Mouse (Mus musculus): ENCODE measurements at regions not wholly inside any gene's neighbourhood (a gene's known extent, or its start where the extent isn't known, plus 50 kb on each side); places are given as distances from the start of the nearest gene placed in this dataset.

DNA sequence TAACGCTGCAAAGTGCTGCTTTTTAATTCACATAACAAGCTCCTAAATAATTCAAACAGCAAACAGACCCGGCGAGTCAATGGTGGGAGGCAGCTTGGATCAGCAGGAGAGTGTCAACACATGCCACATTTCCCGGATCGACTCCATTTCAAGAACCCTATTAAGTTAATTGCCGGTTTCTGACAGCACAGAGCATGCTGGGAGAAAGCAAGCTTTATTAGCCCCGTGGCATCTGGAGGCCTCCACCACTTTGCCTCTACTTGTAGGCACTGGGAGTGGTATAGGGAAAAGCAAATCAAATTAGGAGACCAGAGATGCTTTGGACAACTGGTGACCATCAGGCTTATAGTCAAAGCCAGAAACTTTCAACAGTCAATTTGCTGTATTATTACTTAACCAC lies 188.5 kb downstream of the Emx2 start:
- no peak for DNase-seq (ENCODE audit: low read depth, low spot score)
- H3K36me3 ChIP-seq (ENCODE audit: control insufficient read depth in 1 of 2, insufficient read depth in 2 of 2, low read length in 2 of 2), result no peaks in the 10 kb centered on the region
- peaks cover 0 to 1% of the 10 kb centered on the region in 2 experiments; a peak in 1 of 4 replicates for H3K27me3 ChIP-seq (ENCODE audit: control insufficient read depth in 1 of 2, insufficient read depth in 2 of 2, low read length in 2 of 2)
- no peaks in the 10 kb centered on the region for H3K79me2 ChIP-seq (ENCODE audit: control insufficient read depth, insufficient read depth, low read length, poor library complexity)
- TF ChIP-seq USF1 (IDR thresholded peaks at IDR 0.05; ENCODE audit: low read depth, low read length) (no peak), MAFK (IDR thresholded peaks at IDR 0.05; ENCODE audit: borderline replicate concordance, low read depth, low read length) (no peak), MYC (IDR thresholded peaks at IDR 0.05; ENCODE audit: low read depth, low read length) (no peak), RCOR1 (IDR thresholded peaks at IDR 0.05; ENCODE audit: low read depth, low read length) (no peak), USF2 (IDR thresholded peaks at IDR 0.05; ENCODE audit: borderline replicate concordance in 1 of 2, insufficient read depth in 1 of 2, low read depth in 1 of 2, low read length in 2 of 2) (no peak), E2F4 (IDR thresholded peaks at IDR 0.05; ENCODE audit: borderline replicate concordance, low read depth, low read length) (no peak), NELFE (IDR thresholded peaks at IDR 0.05; ENCODE audit: low read depth, low read length) (no peak), POLR2AphosphoS2 (IDR thresholded peaks at IDR 0.05; ENCODE audit: low read length) (no peak), TAL1 (IDR thresholded peaks at IDR 0.05; ENCODE audit: low read length) (no peak), SMC3 (IDR thresholded peaks at IDR 0.05; ENCODE audit: low read depth, low read length) (no peak), CHD1 (IDR thresholded peaks at IDR 0.05; ENCODE audit: low read depth, low read length) (no peak), MAZ (IDR thresholded peaks at IDR 0.05; ENCODE audit: low read depth, low read length) (no peak), TCF12 (IDR thresholded peaks at IDR 0.05; ENCODE audit: low read depth, low read length) (no peak), ZKSCAN1 (IDR thresholded peaks at IDR 0.05; ENCODE audit: low read depth, low read length) (no peak)
- no peaks in the 10 kb centered on the region for H3K9me3 ChIP-seq (replicated peaks; ENCODE audit: insufficient read depth, low read length)
- no peak overlapping the region for H3K4me3 ChIP-seq (ENCODE audit: control insufficient read depth in 1 of 2, insufficient read depth in 1 of 2, low read depth in 2 of 2, low read length in 2 of 2)
- no peak overlapping the region for H3K27ac ChIP-seq (ENCODE audit: control insufficient read depth, low read depth, low read length)
- no peaks in the 10 kb centered on the region for H3K4me1 ChIP-seq (ENCODE audit: control insufficient read depth in 1 of 2, insufficient read depth in 2 of 2, low read length in 2 of 2)
- H3K9ac ChIP-seq (ENCODE audit: control insufficient read depth, low read depth, low read length, poor library complexity, severe bottlenecking), result no peak overlapping the region

DNA sequence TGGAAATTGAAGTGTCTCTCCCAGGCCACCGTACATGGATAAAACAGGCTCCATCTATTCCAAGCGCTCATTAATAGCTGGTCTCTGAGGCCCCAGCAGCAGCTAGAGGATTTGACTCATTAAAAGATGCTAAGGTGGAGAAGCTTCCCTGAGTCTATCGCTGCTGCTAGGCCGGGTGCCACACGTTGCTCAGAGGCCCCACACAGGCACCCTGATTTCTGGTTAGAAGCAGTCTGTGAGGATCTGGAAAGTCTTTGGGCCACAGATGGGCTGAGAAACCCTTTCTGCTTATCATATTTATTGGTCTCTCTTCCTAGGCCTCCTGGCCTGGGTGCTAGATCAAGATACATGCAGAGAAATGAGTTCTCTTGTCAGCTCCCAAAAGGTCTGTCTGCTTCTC lies 191.2 kb downstream of the Emx2 start:
- Histone ChIP-seq H3K4me1 (ENCODE audit: control insufficient read depth in 1 of 2, insufficient read depth in 2 of 2, low read length in 2 of 2) (no peaks in the 10 kb centered on the region), H3K9ac (ENCODE audit: control insufficient read depth, low read depth, low read length, poor library complexity, severe bottlenecking) (no peak overlapping the region), H3K79me2 (ENCODE audit: control insufficient read depth, insufficient read depth, low read length, poor library complexity) (no peaks in the 10 kb centered on the region), H3K27me3 (ENCODE audit: control insufficient read depth in 1 of 2, insufficient read depth in 2 of 2, low read length in 2 of 2) (peaks cover 0 to 1% of the 10 kb centered on the region in 2 experiments; a peak in 1 of 4 replicates), H3K36me3 (ENCODE audit: control insufficient read depth in 1 of 2, insufficient read depth in 2 of 2, low read length in 2 of 2) (no peaks in the 10 kb centered on the region), H3K27ac (ENCODE audit: control insufficient read depth, low read depth, low read length) (no peak overlapping the region), H3K9me3 (replicated peaks; ENCODE audit: insufficient read depth, low read length) (no peaks in the 10 kb centered on the region), H3K4me3 (ENCODE audit: control insufficient read depth in 1 of 2, insufficient read depth in 1 of 2, low read depth in 2 of 2, low read length in 2 of 2) (no peak overlapping the region)
- no peak for DNase-seq (ENCODE audit: low read depth, low spot score)
- TF ChIP-seq TAL1 (IDR thresholded peaks at IDR 0.05; ENCODE audit: low read length) (no peak), POLR2AphosphoS2 (IDR thresholded peaks at IDR 0.05; ENCODE audit: low read length) (no peak), MAFK (IDR thresholded peaks at IDR 0.05; ENCODE audit: borderline replicate concordance, low read depth, low read length) (no peak), ZMIZ1 (IDR thresholded peaks at IDR 0.05; ENCODE audit: low read depth, low read length) (no peak), NRF1 (IDR thresholded peaks at IDR 0.05; ENCODE audit: insufficient read depth, low read depth, low read length, poor library complexity, severe bottlenecking) (no peak), CHD2 (IDR thresholded peaks at IDR 0.05; ENCODE audit: low read length) (no peak), ZKSCAN1 (IDR thresholded peaks at IDR 0.05; ENCODE audit: low read depth, low read length) (no peak), TCF12 (IDR thresholded peaks at IDR 0.05; ENCODE audit: low read depth, low read length) (no peak), HCFC1 (IDR thresholded peaks at IDR 0.05; ENCODE audit: low read depth, low read length) (no peak), ETS1 (IDR thresholded peaks at IDR 0.05; ENCODE audit: low read depth, low read length) (no peak), BHLHE40 (IDR thresholded peaks at IDR 0.05; ENCODE audit: borderline replicate concordance, low read depth, low read length) (no peak), CTCF (IDR thresholded peaks at IDR 0.05 in 2 of 3, conservative IDR thresholded peaks at IDR 0.05 in 1 of 3; ENCODE audit: control insufficient read depth in 1 of 3, insufficient read depth in 1 of 3, low read depth in 2 of 3, low read length in 3 of 3, poor library complexity in 1 of 3, severe bottlenecking in 1 of 3) (no peak), MEF2A (IDR thresholded peaks at IDR 0.05; ENCODE audit: extremely low read depth, insufficient replicate concordance, low read depth, low read length, poor library complexity, severe bottlenecking) (no peak), EP300 (IDR thresholded peaks at IDR 0.05; ENCODE audit: low read depth in 1 of 2, low read length in 2 of 2) (no peak), TBP (IDR thresholded peaks at IDR 0.05; ENCODE audit: low read depth, low read length) (no peak)
